Mouse (Mus musculus) ovary, adult 18-20 months (tissue): ENCODE data around the gene Tcte1.
A peak's percentile ranks its signal among the peaks of the same experiment; 100 is the strongest.

Experiments
- DNase-seq: peaks from one replicate; pipeline ENCODE4 v3.0.0; 2022; ENCODE audit warnings: low spot score, mixed read lengths

Gene Tcte1

GRCm38 (mm10) chr17:45515204-45515726, 8.0 kb upstream of the Tcte1 start:
- DNase-seq = no peak

GRCm38 (mm10) chr17:45515806-45516205, 7.4 kb upstream of the Tcte1 start:
- DNase-seq = no peak

DNA sequence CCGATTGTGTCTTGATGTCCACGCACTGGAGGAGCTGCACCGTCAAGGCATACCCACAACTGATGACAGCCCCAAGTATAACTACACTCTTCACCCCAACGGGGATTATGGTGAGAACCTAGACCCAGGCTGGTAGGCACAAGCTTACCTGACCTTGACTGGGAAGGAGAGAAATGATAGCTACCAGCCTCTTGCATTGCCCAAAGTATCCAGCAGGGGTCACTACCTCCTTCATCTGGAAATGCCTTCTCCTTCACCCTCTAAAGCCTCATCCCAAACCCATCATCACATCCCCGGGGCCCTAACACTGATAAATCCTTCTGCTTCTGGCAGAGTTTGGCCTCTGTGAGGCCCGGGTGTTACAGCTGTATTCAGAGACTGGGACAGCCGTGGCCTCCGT, 6.7 kb upstream of the Tcte1 start:
- peak; percentile 30 for DNase-seq

DNA sequence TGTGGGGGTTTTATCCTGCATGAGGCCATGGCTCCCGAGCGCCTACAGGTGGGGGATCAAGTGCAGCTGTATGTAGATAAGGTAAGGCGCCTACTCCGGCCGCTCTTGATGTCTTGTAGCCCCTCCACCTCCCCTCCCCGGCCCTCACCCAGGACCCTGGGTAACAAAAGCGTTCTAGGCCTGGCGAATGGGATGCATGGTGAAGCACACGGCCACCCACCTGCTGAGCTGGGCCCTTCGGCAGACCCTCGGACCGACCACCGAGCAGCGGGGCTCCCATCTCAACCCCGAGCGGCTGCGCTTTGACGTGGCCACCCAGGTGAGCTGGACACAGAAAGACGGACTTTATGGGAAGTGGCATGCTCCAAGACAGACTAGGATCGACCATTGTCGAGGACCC, 6.1 kb upstream of the Tcte1 start:
- DNase-seq = no peak

- DNase-seq = no peak
Measured at GRCm38 (mm10) chr17:45517549-45518215, 5.6 kb upstream of the Tcte1 start.

DNA sequence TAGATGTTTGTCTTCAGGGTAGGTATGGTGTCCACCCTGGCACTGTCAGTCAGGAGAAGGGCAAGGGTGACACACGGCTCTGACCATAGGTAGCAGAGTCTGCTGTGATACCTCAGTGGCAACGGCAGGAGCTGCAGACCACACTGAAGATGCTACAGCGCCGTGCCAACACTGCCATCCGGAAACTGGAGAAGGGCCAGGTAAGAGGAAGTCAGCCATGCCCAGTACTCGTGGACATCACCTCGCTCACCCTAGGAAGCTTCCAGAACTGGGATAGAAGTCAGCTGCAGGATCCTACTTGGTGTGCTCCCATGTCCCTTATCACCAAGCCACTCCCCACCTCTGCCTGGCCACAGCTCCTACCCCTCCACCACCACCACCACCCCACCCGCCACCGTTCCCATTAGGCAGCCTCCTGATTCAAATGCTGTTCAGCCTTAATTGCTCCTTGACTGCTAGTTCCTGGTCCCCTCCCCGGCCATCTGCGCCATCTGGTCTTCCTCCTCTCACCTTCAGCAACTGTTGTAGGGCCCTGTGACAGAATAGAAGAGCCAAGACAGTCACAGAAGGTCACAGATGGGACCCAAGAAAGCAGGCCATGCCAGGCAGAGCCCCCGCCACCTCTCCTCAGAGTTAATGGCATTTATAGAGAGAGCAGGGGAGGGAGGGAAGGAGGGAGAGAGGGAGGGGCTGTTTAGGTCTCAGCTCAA, 4.3 kb upstream of the Tcte1 start:
- no peak for DNase-seq

DNA sequence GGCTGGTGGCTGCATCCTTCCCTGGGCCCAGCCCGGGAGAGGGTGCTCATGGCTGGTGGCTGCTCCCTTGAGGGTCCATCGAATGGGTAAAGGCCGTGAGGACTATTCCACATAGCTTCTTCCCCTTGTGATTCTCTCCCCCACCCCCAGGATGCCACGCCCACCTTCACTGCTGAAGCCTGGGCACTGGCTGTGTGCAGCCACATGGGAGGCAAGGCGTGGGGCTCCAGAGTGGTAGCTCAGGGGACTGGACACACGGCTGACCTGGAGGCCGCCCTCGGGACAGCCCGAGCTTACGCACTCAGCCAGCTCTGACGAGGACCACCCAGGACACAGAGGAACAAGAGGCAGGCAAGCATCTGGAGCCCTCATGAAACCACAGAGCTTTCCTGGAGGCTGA, 3.1 kb upstream of the Tcte1 start:
- no peak for DNase-seq

GRCm38 (mm10) chr17:45524961-45525360, 1.7 kb downstream of the Tcte1 start:
- DNase-seq = no peak

GRCm38 (mm10) chr17:45526571-45526970, 3.3 kb downstream of the Tcte1 start:
- no peak for DNase-seq

GRCm38 (mm10) chr17:45530346-45530782, 7.1 kb downstream of the Tcte1 start:
- no peak for DNase-seq

GRCm38 (mm10) chr17:45532896-45533295, 9.7 kb downstream of the Tcte1 start:
- no peak for DNase-seq

DNA sequence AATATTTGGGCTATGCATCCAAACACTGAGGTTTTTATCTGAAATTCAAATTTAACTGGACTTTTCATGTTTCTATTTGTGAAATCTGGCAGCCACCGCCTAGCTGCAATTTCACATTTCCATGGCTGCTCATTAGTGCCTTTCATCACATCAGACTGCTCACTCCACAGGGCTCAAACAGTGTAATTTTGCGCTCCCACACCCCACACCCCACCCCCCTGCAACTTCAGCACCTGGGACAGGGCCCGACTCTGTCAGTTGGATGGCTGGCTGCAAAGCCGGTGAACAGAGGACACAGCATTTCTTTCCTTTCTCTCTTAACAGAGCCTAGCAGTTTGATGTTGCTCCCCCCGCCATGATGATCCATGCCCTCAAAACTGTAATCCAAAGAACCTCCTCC, 13.0 kb downstream of the Tcte1 start:
- DNase-seq = no peak

DNA sequence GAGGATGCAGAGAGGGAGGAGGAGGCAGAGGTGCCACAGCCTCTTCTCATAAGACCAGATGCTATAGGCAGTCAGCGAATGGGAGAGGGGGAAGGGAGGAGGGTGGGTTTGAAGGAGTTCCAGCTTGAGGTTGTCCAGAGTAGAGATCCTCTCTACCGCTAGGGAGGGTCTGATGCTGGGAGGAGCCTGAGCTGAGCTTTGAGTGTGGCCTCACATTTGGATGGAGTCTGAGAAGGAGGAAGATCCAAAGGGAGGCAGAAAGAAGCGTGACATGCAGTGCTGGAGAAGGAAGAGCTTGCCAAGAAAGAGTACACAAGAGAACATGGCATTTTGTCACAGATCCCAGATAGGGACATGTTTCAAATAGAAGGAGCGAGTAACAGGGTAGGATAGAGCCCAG, 15.2 kb downstream of the Tcte1 start:
- DNase-seq = no peak

DNA sequence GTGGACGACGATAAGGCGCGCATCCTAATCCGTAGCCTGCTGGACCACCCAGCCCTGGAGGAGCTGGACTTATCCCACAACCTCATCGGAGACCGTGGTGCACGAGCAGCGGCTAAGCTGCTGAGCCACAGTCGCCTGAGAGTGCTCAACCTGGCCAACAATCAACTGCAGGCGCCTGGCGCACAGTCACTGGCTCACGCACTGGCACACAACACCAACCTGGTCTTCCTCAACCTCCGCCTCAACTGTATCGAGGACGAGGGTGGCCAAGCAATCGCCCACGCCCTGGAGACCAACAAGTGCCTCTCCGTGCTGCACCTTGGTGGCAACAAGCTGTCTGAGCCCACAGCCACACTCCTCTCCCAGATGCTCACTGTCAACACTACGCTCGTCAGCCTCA, 16.4 kb downstream of the Tcte1 start:
- DNase-seq = no peak

DNA sequence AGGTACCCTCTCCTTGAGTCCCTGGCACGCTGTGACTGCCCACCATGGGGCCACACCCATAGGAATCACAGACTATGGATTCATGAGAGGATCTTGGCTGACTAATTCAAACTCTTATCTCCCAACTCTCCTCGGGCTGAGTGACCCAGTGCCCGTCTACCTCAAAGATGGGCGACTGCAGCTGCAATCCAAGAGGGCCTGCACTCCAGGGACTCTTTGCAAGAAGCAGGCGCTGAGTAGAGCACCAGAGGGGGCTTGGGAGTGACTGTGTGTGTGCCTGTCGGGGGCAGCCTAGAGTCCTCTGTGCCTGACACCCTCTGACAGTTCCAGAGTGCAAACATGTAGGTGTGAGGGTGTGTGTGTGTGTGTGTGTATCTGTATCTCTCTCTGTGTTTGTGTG, 18.9 kb downstream of the Tcte1 start:
- no peak for DNase-seq

GRCm38 (mm10) chr17:45542705-45543104, 19.5 kb downstream of the Tcte1 start:
- DNase-seq = no peak

- no peak for DNase-seq
Measured at GRCm38 (mm10) chr17:45543115-45543514, 19.9 kb downstream of the Tcte1 start.

GRCm38 (mm10) chr17:45544001-45544872, 21.0 kb downstream of the Tcte1 start:
- DNase-seq = no peak

DNA sequence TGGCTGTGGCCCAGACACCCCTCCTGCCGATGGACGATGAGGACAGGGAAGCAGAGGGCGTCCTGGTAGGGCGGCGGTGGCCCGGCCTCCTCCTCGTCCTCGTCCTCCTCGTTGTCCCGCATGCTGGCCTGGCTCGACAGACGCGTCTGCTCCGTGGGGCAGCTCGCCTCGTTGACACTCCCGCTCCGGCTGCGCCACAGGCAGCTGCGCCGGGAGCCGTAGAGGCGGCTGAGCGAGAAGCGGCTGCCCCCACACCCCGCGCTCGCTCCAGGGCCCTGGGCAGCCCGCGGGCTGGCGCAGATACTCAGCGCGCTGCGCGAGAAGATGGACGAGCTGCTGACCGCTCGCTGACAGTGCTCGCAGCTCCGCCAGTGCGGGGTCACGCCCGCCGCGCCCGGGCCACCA, 21.6 kb downstream of the Tcte1 start:
- no peak for DNase-seq

DNA sequence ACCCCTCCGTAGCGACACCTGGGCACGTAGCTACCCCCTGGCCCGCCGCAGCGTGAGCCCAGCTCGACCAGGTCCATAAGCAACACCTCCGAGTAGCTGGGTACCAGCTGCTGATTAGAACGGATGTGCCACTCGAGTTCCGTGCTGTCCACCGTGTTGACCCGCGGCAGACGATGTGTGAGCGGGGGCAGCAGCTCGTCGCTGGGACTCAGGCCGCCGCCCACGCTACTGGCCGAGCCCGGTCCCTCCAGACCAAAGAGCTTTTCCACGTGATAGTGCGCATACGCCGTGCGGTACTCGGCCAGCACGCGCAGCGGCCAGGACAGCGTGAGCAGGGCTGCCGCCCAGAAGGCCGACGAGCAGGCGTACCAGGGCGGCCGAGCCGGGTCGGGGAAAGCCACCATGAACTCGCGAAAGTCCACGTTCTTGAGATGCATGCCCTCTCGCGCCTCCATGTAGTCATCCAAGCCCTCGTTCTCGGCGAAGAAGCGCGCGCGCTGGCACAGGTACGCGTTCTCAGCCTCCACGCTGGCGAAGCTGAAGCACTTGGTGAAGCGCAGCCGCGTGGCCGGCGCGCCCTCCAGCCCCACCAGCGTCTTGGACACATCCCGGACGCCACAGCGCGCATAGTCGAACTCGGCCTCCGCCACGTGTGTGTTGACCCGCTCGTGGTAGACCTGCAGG, 22.2 kb downstream of the Tcte1 start:
- DNase-seq = no peak

GRCm38 (mm10) chr17:45546941-45547340, 23.7 kb downstream of the Tcte1 start:
- DNase-seq = no peak
